Mouse (Mus musculus) left cerebral cortex, postnatal 14 days (tissue): ENCODE data around the gene Cxcl16. TPM values are rescaled to one million over a fixed set of nuclear protein-coding genes. Genes with fewer than 3 reads are reported as not detected.
"Not testable (repeated sequence)": the region's sequence is repeated elsewhere in the genome, so short reads cannot be mapped to it uniquely, and the experiment has no call there.

Experiments used
- DNase-seq, 2 experiments: peaks; one replicate each; pipeline ENCODE4 v3.0.0; 2021 to 2022; ENCODE audit warnings: low spot score in 2 of 2, mixed read lengths in 1 of 2
- intact Hi-C: fragments of 180-260 bp; cut with DNase I; formaldehyde crosslinking; loops from one replicate; pipeline ENCODE4 v1.15.1; 2025
- microRNA-seq, 2 experiments: library from miRNA; unstranded; fragments of <30 nt; microRNA quantifications; one replicate each; pipeline ENCODE4 v1.2.0; 2022
- total RNA-seq, 2 experiments: library from RNA; stranded (reverse); gene quantifications; 2 replicates each; pipeline ENCODE4 v1.2.3; 2021

The Cxcl16 gene
- total RNA-seq, 2 experiments from 2014 or later, result 0.66 to 1.3 TPM

- peak; percentile 98 to 99 for DNase-seq
- intact Hi-C loops, result loop anchor here (5.0 to 10.0 kb wide), 3 partner anchors 75 to 325 kb away; partner anchors contain the start of genes Rnf167, Slc25a11 and Tm4sf5
These were observed 27.5 kb downstream of the Cxcl16 start, which contains the start of gene Arrb2 for GRCm38 (mm10) chr11:70432048-70432894. Gene Arrb2, plus strand, starts transcription at chr11:70432635.

- intact Hi-C loops, result loop anchor here (5.0 to 10.0 kb wide), 3 partner anchors 76 to 326 kb away; partner anchors contain the start of genes Rnf167, Slc25a11 and Tm4sf5
- no peak for DNase-seq
These were observed 28.2 kb downstream of the Cxcl16 start for GRCm38 (mm10) chr11:70431574-70431973.

- DNase-seq, intact Hi-C loops: not testable (repeated sequence)
These were observed 33.2 kb downstream of the Cxcl16 start for GRCm38 (mm10) chr11:70426598-70426997.

GRCm38 (mm10) chr11:70419486-70419885, 40.3 kb downstream of the Cxcl16 start:
- peak in 1 of 2 experiments; percentile 60 for DNase-seq
- intact Hi-C loops, result no loop called here

GRCm38 (mm10) chr11:70418199-70418598, 41.6 kb downstream of the Cxcl16 start:
- no peak for DNase-seq
- intact Hi-C loops, result no loop called here

- peak; percentile 84 to 86 for DNase-seq
- intact Hi-C loops, result loop anchor here (1.0 kb wide), 1 partner anchor 92 kb away; no protein-coding TSS in a partner anchor
These were observed 45.8 kb downstream of the Cxcl16 start for GRCm38 (mm10) chr11:70413961-70414360.

- intact Hi-C loops, result no loop called here
- no peak for DNase-seq
These were observed 47.2 kb downstream of the Cxcl16 start for GRCm38 (mm10) chr11:70412591-70412990.

- no peak for DNase-seq
- intact Hi-C loops, result no loop called here
These were observed 49.5 kb downstream of the Cxcl16 start for GRCm38 (mm10) chr11:70410297-70410643.

- peak; percentile 88 to 91 for DNase-seq
- intact Hi-C loops, result no loop called here
These were observed 50.0 kb downstream of the Cxcl16 start, which contains the start of gene Pelp1 for GRCm38 (mm10) chr11:70409594-70410296. Gene Pelp1, minus strand, starts transcription at chr11:70410031.

Small RNA genes within 50 kb of the gene (microRNA-seq; reads per million reads assigned to microRNA genes)
- 1.3 to 2.6 reads per million in 2 experiments for gene Mir7115

Other genes with a start within 250 kb of the Cxcl16 start
- 10 to 100 TPM; 27.2 to 36.8 TPM for gene Slc16a11, start 247.2 kb downstream of the Cxcl16 start, total RNA-seq
- gene Slc16a13, start 238.9 kb downstream of the Cxcl16 start, total RNA-seq, result 10 to 100 TPM in 1 of 2 experiments, 1 to 10 TPM in 1; 8.3 to 10.4 TPM
- gene Bcl6b, start 230.2 kb downstream of the Cxcl16 start, total RNA-seq, result 1 to 10 TPM; 5.1 to 5.3 TPM
- 10 to 100 TPM; 41.3 to 54.2 TPM for gene 0610010K14Rik, start 222.1 kb downstream of the Cxcl16 start, total RNA-seq
- gene Gm21988, start 220.2 kb downstream of the Cxcl16 start, total RNA-seq, result 1 to 10 TPM; 5.9 to 7.3 TPM
- 100 to 1,000 TPM; 291 TPM for gene Rnasek, start 220.1 kb downstream of the Cxcl16 start, total RNA-seq
- gene Alox12, start 204.6 kb downstream of the Cxcl16 start, total RNA-seq, result under 1 TPM in 1 of 2 experiments, not detected in 1; 0.13 TPM
- under 1 TPM; 0.35 to 0.76 TPM for gene Alox12e, start 137.4 kb downstream of the Cxcl16 start, total RNA-seq
- not detected for gene Alox15, start 108.0 kb downstream of the Cxcl16 start, total RNA-seq
- 10 to 100 TPM; 38.7 to 39.9 TPM for gene Pelp1, start 50.0 kb downstream of the Cxcl16 start, total RNA-seq
- 10 to 100 TPM; 75.1 to 78.6 TPM for gene Arrb2, start 27.3 kb downstream of the Cxcl16 start, total RNA-seq
- 10 to 100 TPM; 14.4 to 15.9 TPM for gene Med11, start 8.1 kb downstream of the Cxcl16 start, total RNA-seq
- under 1 TPM; 0.46 to 0.55 TPM for gene Zmynd15, start 551 bp downstream of the Cxcl16 start, total RNA-seq
- gene Tm4sf5, start 45.3 kb upstream of the Cxcl16 start, total RNA-seq, result under 1 TPM in 1 of 2 experiments, not detected in 1; 0.87 TPM
- not detected for gene Vmo1, start 54.6 kb upstream of the Cxcl16 start, total RNA-seq
- gene Gltpd2, start 59.2 kb upstream of the Cxcl16 start, total RNA-seq, result not detected
- 100 to 1,000 TPM; 181 to 196 TPM for gene Psmb6, start 65.4 kb upstream of the Cxcl16 start, total RNA-seq
- not detected for gene Gm40193, start 73.0 kb upstream of the Cxcl16 start, total RNA-seq
- gene Pld2, start 80.1 kb upstream of the Cxcl16 start, total RNA-seq, result 10 to 100 TPM; 14.8 to 17.4 TPM
- 100 to 1,000 TPM; 346 to 351 TPM for gene Mink1, start 102.9 kb upstream of the Cxcl16 start, total RNA-seq
- 1 to 10 TPM in 1 of 2 experiments, under 1 TPM in 1; 0.51 to 1.2 TPM for gene 4930544D05Rik, start 155.9 kb upstream of the Cxcl16 start, total RNA-seq
- not detected for gene Chrne, start 159.2 kb upstream of the Cxcl16 start, total RNA-seq
- gene Gp1ba, start 179.1 kb upstream of the Cxcl16 start, total RNA-seq, result not detected
- gene Rnf167, start 187.3 kb upstream of the Cxcl16 start, total RNA-seq, result 10 to 100 TPM; 67.3 to 69.1 TPM
- 100 to 1,000 TPM; 120 to 125 TPM for gene Slc25a11, start 187.5 kb upstream of the Cxcl16 start, total RNA-seq
- 100 to 1,000 TPM; 267 to 286 TPM for gene Pfn1, start 194.7 kb upstream of the Cxcl16 start, total RNA-seq
- 1 to 10 TPM; 8.3 to 8.6 TPM for gene Eno3, start 197.2 kb upstream of the Cxcl16 start, total RNA-seq
- 10 to 100 TPM; 53.5 to 53.8 TPM for gene Spag7, start 209.4 kb upstream of the Cxcl16 start, total RNA-seq
- 100 to 1,000 TPM; 217 to 223 TPM for gene Camta2, start 228.1 kb upstream of the Cxcl16 start, total RNA-seq
- 1 to 10 TPM; 1.4 to 1.6 TPM for gene Inca1, start 240.2 kb upstream of the Cxcl16 start, total RNA-seq
- gene Kif1c, start 240.6 kb upstream of the Cxcl16 start, total RNA-seq, result 10 to 100 TPM; 43.9 to 46.0 TPM